Mouse (Mus musculus) forelimb bud, embryonic 11.5 days (tissue): ENCODE data around the gene Mapre1.
"Not testable (repeated sequence)": the region's sequence is repeated elsewhere in the genome, so short reads cannot be mapped to it uniquely, and the experiment has no call there.

Experiments used
- DNase-seq: peaks from one replicate; pipeline ENCODE4 v3.0.0-alpha.2; 2012; ENCODE audit warnings: low read depth, low spot score

The Mapre1 gene

DNA sequence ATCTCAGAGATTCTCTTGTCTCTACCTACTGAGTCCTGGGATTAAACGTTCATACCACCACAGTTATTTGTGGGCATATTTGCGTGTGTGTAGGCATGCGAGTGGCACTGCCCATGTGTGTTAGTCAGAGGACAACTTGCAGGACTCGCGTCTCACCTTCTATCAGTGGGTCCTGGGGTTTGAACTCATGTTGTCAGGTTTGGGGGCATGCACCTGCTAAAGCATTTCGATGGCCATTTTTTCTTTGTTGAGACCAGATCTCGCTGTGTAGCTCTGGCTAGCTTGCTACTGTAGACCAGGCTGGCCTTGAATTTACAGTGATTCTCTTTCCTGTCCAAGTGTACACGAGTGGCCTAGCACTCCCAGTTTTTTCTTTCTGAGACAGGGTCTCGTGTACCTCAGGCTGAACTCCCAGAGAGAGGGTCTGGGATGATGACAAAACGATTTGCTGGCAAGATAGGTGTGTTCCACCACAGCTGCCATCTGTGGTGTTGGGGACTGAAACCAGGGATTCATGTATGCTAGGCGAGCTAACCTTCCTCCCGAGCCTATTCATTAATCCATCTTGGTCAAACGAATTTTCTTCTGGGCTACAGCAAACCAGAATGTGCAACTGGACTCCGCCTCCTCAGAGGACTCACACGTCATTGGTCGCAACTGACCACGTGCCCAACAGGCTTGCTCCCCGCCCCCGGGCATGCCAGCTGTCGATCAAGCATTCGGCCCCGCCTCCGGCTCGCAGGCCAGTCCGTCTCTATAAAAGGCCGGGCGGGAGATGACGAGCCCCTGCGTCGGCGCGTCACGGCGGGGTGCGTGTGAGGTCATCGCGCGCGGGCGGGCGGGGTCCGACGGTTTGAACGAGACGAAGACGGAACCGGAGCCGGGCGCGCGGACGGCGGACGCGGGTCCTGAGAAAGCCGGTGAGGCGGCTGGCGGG is at the start of gene Mapre1:
Gene Mapre1 (plus strand): TSS at position 775 of the 937 bp plus-strand sequence.
- DNase-seq: peak; percentile 98

- DNase-seq: not testable (repeated sequence)
These were observed 47.7 kb upstream of the Mapre1 start for GRCm38 (mm10) chr2:153693413-153693812.

GRCm38 (mm10) chr2:153694462-153695085 is 46.5 kb upstream of the Mapre1 start:
- peak; percentile 28 for DNase-seq

- no peak for DNase-seq
These were observed 44.7 kb upstream of the Mapre1 start, which contains the start of gene Dnmt3c for GRCm38 (mm10) chr2:153696352-153696751. Gene Dnmt3c, plus strand, starts transcription at chr2:153696652.

DNA sequence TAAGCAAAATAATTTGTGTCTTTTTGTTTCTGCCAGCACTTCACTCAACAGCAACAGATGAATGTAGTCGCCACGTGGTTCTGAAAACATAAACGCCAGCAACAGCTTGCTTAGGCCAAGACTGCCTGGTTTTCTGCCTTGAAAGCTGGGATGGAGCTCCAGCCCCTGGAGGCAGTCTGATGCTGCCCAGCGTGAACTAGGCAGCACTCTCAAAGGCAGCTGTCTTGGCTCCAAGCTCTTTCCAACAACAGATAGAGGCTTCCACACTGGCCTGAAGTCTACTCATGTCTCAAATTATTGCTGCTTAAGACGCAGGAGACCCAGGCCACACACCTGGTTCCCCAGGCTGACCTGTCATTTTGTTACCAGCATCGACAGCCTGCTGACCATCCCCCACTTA is 37.7 kb upstream of the Mapre1 start:
- no peak for DNase-seq

GRCm38 (mm10) chr2:153710701-153711330 is 30.3 kb upstream of the Mapre1 start:
- DNase-seq: peak; percentile 34

DNA sequence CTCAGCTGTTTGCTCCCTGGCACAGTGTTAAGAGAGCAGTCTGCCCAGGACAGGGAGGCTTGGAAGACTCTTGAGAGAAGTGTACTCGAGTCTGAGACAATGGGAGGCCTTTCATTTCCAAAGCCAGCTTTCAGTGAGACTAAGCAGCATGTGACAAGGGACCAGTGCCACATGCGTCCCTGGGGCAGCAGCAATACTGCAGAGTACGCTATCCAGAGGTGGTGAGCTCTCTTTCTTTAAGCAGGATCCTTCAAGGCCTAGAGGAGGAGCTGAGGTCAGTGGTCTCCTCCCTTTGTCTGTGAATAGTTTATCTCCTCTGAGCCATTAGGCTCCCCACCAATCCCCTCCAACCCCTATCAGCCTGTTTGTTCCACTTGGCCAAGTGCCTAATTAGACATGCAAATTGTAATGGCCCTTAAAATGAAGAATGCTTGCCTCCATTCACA is 28.4 kb upstream of the Mapre1 start:
- no peak for DNase-seq

DNA sequence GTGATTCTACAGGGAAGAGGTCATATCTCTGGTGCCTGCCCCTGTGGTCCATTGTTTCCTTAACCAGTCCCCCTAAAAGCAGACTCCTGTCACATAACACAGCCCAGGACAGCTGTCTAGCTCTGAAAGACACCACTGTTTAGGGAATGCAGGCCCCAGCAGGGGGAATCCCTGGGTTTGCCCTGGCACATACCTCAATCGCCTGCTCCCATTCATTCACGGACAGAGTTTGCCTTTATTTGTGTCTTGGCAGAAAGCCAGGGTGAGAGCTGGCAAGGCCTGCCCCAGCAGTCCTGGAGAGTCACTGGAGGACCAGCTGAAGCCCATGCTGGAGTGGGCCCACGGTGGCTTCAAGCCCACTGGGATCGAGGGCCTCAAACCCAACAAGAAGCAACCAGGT is 27.8 kb upstream of the Mapre1 start:
- DNase-seq: no peak

DNA sequence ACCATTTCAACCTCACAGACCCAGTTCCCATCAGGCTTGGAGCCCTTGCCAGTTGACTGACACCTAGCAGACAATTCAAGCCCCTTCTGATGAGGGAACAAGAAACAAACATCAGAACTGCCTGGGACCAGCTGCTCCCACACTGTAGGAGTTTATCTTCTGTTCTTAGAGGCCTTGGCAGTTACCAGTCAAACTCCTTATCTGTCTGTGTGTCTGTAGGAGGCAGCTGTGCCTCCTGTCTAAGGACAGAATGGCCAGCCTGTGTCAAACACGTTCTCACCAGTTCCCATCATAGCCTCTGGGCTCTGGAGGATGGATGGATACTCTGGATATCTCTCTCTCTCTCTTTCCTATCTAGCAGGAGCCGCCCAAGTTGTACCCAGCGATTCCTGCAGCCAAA is 23.2 kb upstream of the Mapre1 start:
- not testable (repeated sequence) for DNase-seq

GRCm38 (mm10) chr2:153723098-153723497 is 18.0 kb upstream of the Mapre1 start:
- DNase-seq: no peak

- no peak for DNase-seq
These were observed 16.6 kb upstream of the Mapre1 start for GRCm38 (mm10) chr2:153724424-153724823.

- no peak for DNase-seq
These were observed 16.2 kb upstream of the Mapre1 start for GRCm38 (mm10) chr2:153724871-153725270.

DNA sequence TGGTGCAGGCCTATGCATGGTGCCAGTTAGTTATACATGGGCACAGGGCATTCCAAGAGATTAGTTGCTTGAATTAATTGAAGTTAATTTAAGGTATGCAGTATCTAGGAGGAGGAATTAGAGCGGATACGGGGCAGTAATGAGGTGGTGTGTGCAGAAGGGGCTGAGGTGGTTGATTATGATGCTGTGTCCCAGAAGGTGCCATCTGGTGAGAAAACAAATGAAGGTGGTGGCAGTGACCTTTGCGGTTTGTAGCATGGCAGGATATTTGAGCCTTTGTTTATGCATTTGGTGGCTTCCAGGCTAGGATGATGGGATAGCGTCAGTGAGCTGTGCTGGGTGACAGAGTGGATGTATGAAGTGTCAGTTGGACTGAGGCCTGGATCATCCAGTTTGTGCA is 15.8 kb upstream of the Mapre1 start:
- DNase-seq: no peak

DNA sequence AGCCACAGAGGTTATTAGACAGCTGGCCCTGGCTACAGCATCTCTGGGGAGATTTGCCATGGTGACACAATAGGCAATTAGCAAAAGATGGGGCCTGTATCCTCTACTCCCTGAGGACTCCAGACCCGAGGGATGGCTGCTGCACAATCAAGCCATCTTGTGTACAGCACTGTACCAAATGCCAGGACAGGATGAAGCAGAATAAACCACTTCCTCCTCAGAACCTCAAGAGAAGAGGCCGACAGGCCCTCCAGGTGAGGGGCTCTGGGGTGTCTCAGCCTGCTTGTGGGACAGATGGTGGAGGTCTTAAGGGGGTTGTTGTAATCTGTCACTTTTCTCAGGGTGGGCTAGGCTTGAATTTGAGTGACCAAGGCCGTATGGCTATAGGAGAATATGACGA is 7.0 kb upstream of the Mapre1 start:
- DNase-seq: no peak

- DNase-seq: peak; percentile 55
These were observed 477 bp downstream of the Mapre1 start for GRCm38 (mm10) chr2:153741437-153742065.

GRCm38 (mm10) chr2:153747994-153748393 is 6.9 kb downstream of the Mapre1 start:
- DNase-seq: no peak

DNA sequence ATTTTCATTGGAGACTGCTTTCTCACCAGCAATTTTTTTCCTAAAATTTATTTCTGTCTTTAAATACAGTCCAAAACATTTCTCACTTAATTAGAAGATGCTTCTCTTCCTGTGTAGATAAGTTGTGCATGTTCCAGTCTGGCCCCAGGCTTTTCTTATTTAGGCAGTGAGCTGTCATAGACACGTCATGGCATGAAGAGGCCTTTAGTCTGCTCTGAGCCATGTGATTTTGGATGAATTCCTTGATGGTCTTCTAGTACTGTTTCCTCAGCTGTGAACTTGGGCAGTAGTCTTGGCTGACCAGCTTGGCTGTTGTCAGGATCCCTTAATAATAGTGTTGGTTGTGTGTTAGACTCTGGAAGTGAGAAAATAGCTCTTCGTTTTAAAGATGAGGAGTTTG is 9.3 kb downstream of the Mapre1 start:
- DNase-seq: no peak

- no peak for DNase-seq
These were observed 21.0 kb downstream of the Mapre1 start for GRCm38 (mm10) chr2:153762121-153762520.

DNA sequence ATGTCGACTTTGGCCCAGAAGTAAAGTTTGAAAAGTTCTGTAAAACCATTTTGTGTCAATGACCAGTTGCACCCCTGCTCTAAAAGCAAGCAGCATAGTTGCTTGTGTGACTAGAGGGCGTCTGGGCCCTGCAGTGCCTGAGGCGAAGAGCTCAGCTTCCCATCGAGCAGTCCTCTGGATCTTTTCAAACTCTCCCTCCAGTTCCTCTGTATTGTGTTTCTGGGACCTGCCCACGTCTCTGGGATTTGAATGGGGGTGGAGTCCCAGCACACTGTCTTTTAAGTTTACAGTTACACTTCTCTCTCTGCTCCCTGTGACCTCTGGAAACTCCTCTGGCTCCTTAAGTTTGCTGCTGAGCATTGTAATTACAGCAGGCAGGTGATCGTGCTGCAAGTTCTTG is 26.4 kb downstream of the Mapre1 start:
- no peak for DNase-seq

- DNase-seq: no peak
These were observed 27.8 kb downstream of the Mapre1 start for GRCm38 (mm10) chr2:153768881-153769280.

GRCm38 (mm10) chr2:153772950-153773349 is 31.9 kb downstream of the Mapre1 start:
- no peak for DNase-seq

DNA sequence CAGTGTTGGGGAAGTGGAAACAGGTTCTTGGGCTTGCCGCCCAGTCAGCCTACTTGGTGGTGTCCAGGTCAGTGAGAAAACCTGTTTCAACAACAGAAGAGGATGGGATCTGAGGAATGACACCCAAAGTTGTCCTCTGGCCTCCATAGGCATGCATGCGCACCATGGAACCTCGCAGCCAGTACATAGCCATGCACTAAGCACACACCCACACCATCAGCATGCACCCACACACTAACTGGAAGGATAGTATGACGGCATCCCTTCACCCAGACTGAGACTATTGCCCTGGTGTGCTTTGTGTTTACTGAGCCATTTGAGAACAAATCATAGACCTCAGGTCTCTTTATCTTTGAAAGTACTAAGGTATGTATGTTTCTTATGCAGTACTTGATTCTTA is 34.4 kb downstream of the Mapre1 start:
- DNase-seq: no peak
